9 mouse cellular contexts compared by ENCODE assay signal in the genomic region with DNA sequence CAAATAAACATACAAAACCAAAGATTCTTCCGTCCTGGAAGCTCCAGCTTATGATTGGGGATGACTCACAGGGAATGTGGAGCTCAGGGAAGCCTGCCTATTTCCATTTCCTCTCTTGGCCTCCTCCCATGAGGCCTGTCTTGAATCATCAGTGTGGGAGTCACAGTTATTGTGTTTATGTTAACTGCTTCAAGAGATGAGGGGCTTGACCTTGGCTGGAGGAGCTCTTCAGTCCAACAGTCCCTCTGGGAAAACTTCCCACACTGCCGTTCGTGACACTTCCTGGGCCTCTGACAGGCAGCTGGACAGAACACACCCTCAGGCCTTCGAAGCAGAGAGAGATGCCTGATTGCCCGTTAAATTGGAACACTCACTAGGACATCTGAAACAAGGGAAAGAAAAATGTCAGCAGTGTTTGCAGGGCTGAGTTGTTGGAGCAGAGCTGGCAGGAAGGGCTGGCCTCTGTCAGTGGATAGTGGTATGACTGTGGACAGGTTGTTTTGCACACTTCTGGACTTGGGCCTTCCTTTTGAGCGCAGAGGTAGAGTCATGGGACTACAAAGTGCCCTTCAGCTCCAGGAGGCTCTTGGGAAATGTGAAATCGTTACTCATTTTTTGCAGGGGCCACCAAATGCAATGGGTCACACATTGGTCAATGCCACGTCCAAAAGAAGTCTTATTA.
A peak's percentile ranks its signal among the peaks of the same experiment; 100 is the strongest.
DNase-seq lines count a peak whose midpoint lies in the region; ATAC-seq and TF ChIP-seq lines count a peak whose summit lies in the region.
"Had no signal": no experiment of that assay in that cellular context is flagged by ENCODE, and none has a peak within 500 bp of the region (broad histone marks: within the 10 kb centered on the region; RNA-seq: fewer than 3 reads in every experiment).

No protein-coding gene starts in this region.

- intact Hi-C loops in gastrocnemius, postnatal 14 days (cut with DNase I; ENCODE audit: low total_unique reads), result no loop called here

- WGBS in midbrain, postnatal 0 days, result 75% methylated on average over 8 of the region's 8 CpGs
- WGBS in midbrain, embryonic 10.5 days, result 80% methylated on average over 8 of the region's 8 CpGs
- WGBS in kidney, embryonic 14.5 days, result 27% methylated on average over 8 of the region's 8 CpGs

- DNase-seq in midbrain, postnatal 0 days (ENCODE audit: low spot score), result peak; percentile 39
- no peak for DNase-seq in midbrain, embryonic 10.5 days (ENCODE audit: low spot score)
- peak; percentile 30 for DNase-seq in gastrocnemius, postnatal 14 days
- DNase-seq in lung, postnatal 10 days, result peak; percentile 88
- DNase-seq in urinary bladder, postnatal 4 days (ENCODE audit: low spot score in 2 of 2), result peak; percentile 60 to 66
- no peak for DNase-seq in natural killer cell, adult 2 months (ENCODE audit: low spot score in 2 of 2)
- DNase-seq in cerebellum, adult 9-11 months, result no peak

- H3K9me3 ChIP-seq in midbrain, postnatal 0 days (ENCODE audit: low read length), result no peaks in the 10 kb centered on the region
- H3K9me3 ChIP-seq in midbrain, embryonic 10.5 days (replicated peaks), result no peaks in the 10 kb centered on the region
- no peaks in the 10 kb centered on the region for H3K9me3 ChIP-seq in kidney, embryonic 14.5 days (ENCODE audit: control insufficient read depth, low read length)
- H3K9me3 ChIP-seq: limb, embryonic 15.5 days had no signal

- TF ChIP-seq CTCF in midbrain, postnatal 0 days (IDR thresholded peaks at IDR 0.05), result no peak

- H3K4me3 ChIP-seq in midbrain, postnatal 0 days (ENCODE audit: low read depth, low read length), result no peak overlapping the region
- H3K4me3 ChIP-seq in midbrain, embryonic 10.5 days, result no peak overlapping the region
- no peak overlapping the region for H3K4me3 ChIP-seq in kidney, embryonic 14.5 days (ENCODE audit: low read length)
- H3K4me3 ChIP-seq: limb, embryonic 15.5 days had no signal

- H3K27me3 ChIP-seq in midbrain, postnatal 0 days (ENCODE audit: insufficient read depth, low read length), result no peaks in the 10 kb centered on the region
- H3K27me3 ChIP-seq in midbrain, embryonic 10.5 days (ENCODE audit: low read depth, poor library complexity, severe bottlenecking), result no peaks in the 10 kb centered on the region
- H3K27me3 ChIP-seq in kidney, embryonic 14.5 days (ENCODE audit: control insufficient read depth, insufficient read depth, low read length), result no peaks in the 10 kb centered on the region
- H3K27me3 ChIP-seq: limb, embryonic 15.5 days had no signal

- H3K4me1 ChIP-seq in midbrain, postnatal 0 days (ENCODE audit: insufficient read depth, low read length), result no peaks in the 10 kb centered on the region
- no peaks in the 10 kb centered on the region for H3K4me1 ChIP-seq in midbrain, embryonic 10.5 days
- 0 out of 2 replicates have a peak, but pooled peaks cover 3% of the 10 kb centered on the region for H3K4me1 ChIP-seq in kidney, embryonic 14.5 days (ENCODE audit: control insufficient read depth, insufficient read depth, low read length)
- H3K4me1 ChIP-seq: limb, embryonic 15.5 days had no signal

- no peak overlapping the region for H3K27ac ChIP-seq in midbrain, postnatal 0 days (ENCODE audit: low read depth, low read length)
- no peak overlapping the region for H3K27ac ChIP-seq in midbrain, embryonic 10.5 days (replicated peaks)
- H3K27ac ChIP-seq in kidney, embryonic 14.5 days (ENCODE audit: low read depth, low read length), result no peak overlapping the region; the same call in 1 of the 2 replicates
- H3K27ac ChIP-seq: limb, embryonic 15.5 days had no signal

- H3K9ac ChIP-seq in midbrain, postnatal 0 days (replicated peaks; ENCODE audit: low read length, poor library complexity, severe bottlenecking), result no peak overlapping the region
- H3K9ac ChIP-seq in kidney, embryonic 14.5 days (ENCODE audit: low read depth, low read length), result no peak overlapping the region
- H3K9ac ChIP-seq: limb, embryonic 15.5 days had no signal

- no peaks in the 10 kb centered on the region for H3K36me3 ChIP-seq in midbrain, postnatal 0 days (ENCODE audit: insufficient read depth, low read length)
- H3K36me3 ChIP-seq in midbrain, embryonic 10.5 days, result no peaks in the 10 kb centered on the region
- H3K36me3 ChIP-seq in kidney, embryonic 14.5 days (ENCODE audit: control insufficient read depth, insufficient read depth, low read length), result no peaks in the 10 kb centered on the region
- H3K36me3 ChIP-seq: limb, embryonic 15.5 days had no signal

- ATAC-seq in midbrain, postnatal 0 days (ENCODE audit: low FRiP score), result no peak
- peak; percentile 91 for ATAC-seq in kidney, embryonic 14.5 days (ENCODE audit: low FRiP score, low TSS enrichment)

- no peak overlapping the region for H3K4me2 ChIP-seq in midbrain, postnatal 0 days (ENCODE audit: low read depth, low read length, poor library complexity, severe bottlenecking)
- no peak overlapping the region for H3K4me2 ChIP-seq in kidney, embryonic 14.5 days (replicated peaks; ENCODE audit: low read depth, low read length)
- H3K4me2 ChIP-seq: limb, embryonic 15.5 days had no signal

Comparison
In these comparisons a context has a peak if more than half of its experiments do, and no peak if none do; other contexts are left out.
1. DNase-seq: peak in midbrain, postnatal 0 days (single experiment), gastrocnemius, postnatal 14 days (single experiment), lung, postnatal 10 days (single experiment) and urinary bladder, postnatal 4 days (2 of 2); none in midbrain, embryonic 10.5 days (single experiment), natural killer cell, adult 2 months (0 of 2) and cerebellum, adult 9-11 months (single experiment).